Mouse (Mus musculus) embryonic facial prominence, embryonic 13.5 days (tissue): ENCODE results near the gene Olfr339. TPM values are rescaled to one million over a fixed set of nuclear protein-coding genes. Genes with fewer than 3 reads are reported as not detected.
"Not testable (repeated sequence)": the region's sequence is repeated elsewhere in the genome, so short reads cannot be mapped to it uniquely, and the experiment has no call there.

Experiments used
- ATAC-seq: fragments of 200-750 bp; cut with Nextera tagmentation; 2 replicates; pipeline ENCODE4 v1.8.0; 2017; ENCODE audit warnings: low read depth; ENCODE audit not compliant: insufficient number of reproducible peaks, insufficient read depth, low FRiP score, low TSS enrichment
- H3K27ac ChIP-seq: fragments of 300-500 bp; sonication (generic); 2 replicates; pipeline ENCODE4 v1.5.1; 2015; ENCODE audit warnings: moderate library complexity, mild to moderate bottlenecking, inconsistent platforms
- H3K27me3 ChIP-seq: fragments of 300-500 bp; sonication (generic); 2 replicates; pipeline ENCODE4 v1.6.1; 2015; ENCODE audit warnings: mild to moderate bottlenecking, inconsistent platforms
- H3K36me3 ChIP-seq: fragments of 300-500 bp; sonication (generic); 2 replicates; pipeline ENCODE4 v1.6.1; 2015; ENCODE audit warnings: mild to moderate bottlenecking, inconsistent platforms
- H3K4me1 ChIP-seq: fragments of 300-500 bp; sonication (generic); 2 replicates; pipeline ENCODE4 v1.6.1; 2015; ENCODE audit warnings: inconsistent platforms
- H3K4me2 ChIP-seq: fragments of 300-500 bp; sonication (generic); 2 replicates; pipeline ENCODE4 v1.6.1; 2015; ENCODE audit warnings: moderate library complexity, mild to moderate bottlenecking, inconsistent platforms
- H3K4me3 ChIP-seq: fragments of 300-500 bp; sonication (generic); 2 replicates; pipeline ENCODE4 v1.5.1; 2015; ENCODE audit warnings: mild to moderate bottlenecking, inconsistent platforms
- H3K9ac ChIP-seq: fragments of 300-500 bp; sonication (generic); 2 replicates; pipeline ENCODE4 v1.6.1; 2015; ENCODE audit warnings: mild to moderate bottlenecking, inconsistent platforms
- H3K9me3 ChIP-seq: fragments of 300-500 bp; sonication (generic); 2 replicates; pipeline ENCODE4 v1.6.1; 2016; ENCODE audit warnings: inconsistent platforms
- WGBS: fragments of 180-500 bp; shearing (Covaris S2); methylation state at CpG from one replicate; pipeline ENCODE4 v1.1.7; 2015; ENCODE audit warnings: mixed read lengths; 5-methylcytosine and 5-hydroxymethylcytosine counted together
- polyA plus RNA-seq: library from polyadenylated mRNA; unstranded; fragments of >200 nt; fragmentation: Nextera tagmentation; extraction: Ambion mirVana; gene quantifications from 2 replicates; pipeline ENCODE4 v1.2.1, GENCODE M21; 2015

Olfr339 gene
- polyA plus RNA-seq = not detected in 2 replicates

DNA sequence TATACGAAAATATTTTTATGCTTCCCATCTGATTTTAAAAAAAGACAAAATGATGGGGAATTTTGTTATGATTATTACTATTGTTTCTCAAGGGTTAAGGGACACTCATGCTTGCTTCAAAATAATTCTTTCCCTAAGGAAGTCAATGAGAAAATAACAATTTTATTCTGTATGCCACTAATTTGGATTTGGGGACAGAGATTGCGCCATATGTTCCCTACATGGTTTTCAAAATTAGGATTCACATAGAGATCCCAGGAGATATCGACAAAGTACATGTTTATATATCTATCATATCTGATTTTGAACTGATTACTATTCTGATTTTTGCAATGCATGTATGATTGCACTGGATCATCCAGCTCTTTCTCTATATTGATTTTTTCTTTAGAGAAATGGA, at the start of gene Olfr339:
Gene Olfr339, plus strand, starts transcription at position 301 of the 400 bp plus-strand sequence.
- WGBS = 82% methylated on average over 3 of the region's 3 CpGs
- H3K4me3 ChIP-seq = no peak within 1 kb of the TSS
- no peaks in the 10 kb centered on the region for H3K27me3 ChIP-seq
- H3K4me2 ChIP-seq = no peak within 1 kb of the TSS
- no peak within 1 kb of the TSS for H3K27ac ChIP-seq
- ATAC-seq = no peak
- H3K4me1 ChIP-seq = no peaks in the 10 kb centered on the region
- H3K9ac ChIP-seq = no peak within 1 kb of the TSS
- no peaks in the 10 kb centered on the region for H3K36me3 ChIP-seq
- H3K9me3 ChIP-seq = no peaks in the 10 kb centered on the region; the same call in 1 of the 2 replicates

DNA sequence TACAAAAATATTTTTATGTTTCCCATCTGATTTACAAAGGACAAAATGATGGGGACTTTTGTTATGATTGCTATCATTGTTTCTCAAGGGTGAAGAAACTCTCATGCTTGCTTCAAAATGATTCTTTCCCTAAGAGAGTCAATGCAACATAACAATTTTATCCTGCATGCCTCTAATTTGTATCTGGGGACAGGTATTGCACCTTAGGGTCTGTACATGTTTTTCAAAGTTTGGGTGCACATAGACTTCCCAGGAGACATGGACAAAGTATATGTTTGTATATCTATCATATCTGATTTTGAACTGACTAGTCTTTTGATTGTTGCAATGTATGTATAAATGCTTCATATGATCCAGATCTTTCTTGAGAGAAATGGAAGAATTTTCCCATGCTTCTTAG, 45.5 kb upstream of the Olfr339 start, which contains the start of gene Olfr338:
Gene Olfr338, plus strand, starts transcription at position 301 of the 400 bp plus-strand sequence.
- no peaks in the 10 kb centered on the region for H3K36me3 ChIP-seq
- no peak within 1 kb of the TSS for H3K27ac ChIP-seq
- no peaks in the 10 kb centered on the region for H3K9me3 ChIP-seq
- ATAC-seq = no peak
- H3K9ac ChIP-seq = no peak within 1 kb of the TSS
- H3K4me3 ChIP-seq = no peak within 1 kb of the TSS
- H3K4me2 ChIP-seq = no peak within 1 kb of the TSS
- no peaks in the 10 kb centered on the region for H3K4me1 ChIP-seq
- H3K27me3 ChIP-seq = no peaks in the 10 kb centered on the region

DNA sequence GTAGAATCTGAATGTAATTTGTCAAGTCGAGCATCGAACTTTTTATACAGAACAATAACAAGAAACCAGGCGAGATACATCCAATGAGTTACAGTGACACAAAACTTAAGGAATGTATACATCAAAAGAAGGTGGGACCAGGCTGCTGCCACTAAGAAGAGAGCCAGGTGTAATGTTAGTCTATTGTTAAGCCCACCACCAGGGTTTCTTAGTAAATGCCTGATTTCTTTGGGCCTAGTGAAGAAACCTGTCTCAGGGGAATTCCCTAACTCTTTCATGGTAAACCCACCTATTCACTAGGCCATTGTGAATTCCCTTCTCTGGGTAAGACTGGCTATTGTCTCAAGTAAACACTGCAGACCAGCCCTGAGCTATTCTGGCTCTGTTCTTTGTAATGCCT, 3.6 kb upstream of the Olfr339 start:
- not testable (repeated sequence) for H3K4me2 ChIP-seq, H3K9me3 ChIP-seq, H3K27ac ChIP-seq, H3K9ac ChIP-seq, ATAC-seq, H3K27me3 ChIP-seq, H3K4me1 ChIP-seq, H3K36me3 ChIP-seq, H3K4me3 ChIP-seq
- 85% methylated on average over 3 of the region's 3 CpGs for WGBS

DNA sequence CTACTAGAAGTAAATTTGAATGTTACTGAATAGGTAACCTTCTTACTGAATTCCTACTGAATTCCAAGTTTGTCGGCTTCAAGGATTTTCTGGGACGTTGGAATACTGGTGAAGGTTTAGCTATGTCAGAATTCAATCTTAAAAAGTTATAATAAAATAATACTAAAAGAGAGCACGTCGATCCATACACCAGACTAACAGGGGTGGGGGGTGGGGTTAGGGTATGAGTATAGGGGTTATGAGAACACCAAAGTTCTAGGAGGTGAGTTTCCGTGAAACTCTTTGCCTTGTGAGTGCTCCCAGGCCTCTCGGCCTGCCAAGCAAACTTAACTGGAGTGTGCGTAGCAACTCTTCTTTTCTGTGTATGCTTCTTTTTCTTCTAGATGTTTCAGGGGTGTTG, 3.2 kb upstream of the Olfr339 start:
- not testable (repeated sequence) for H3K4me1 ChIP-seq, H3K27me3 ChIP-seq
- 82% methylated on average over 7 of the region's 7 CpGs for WGBS

DNA sequence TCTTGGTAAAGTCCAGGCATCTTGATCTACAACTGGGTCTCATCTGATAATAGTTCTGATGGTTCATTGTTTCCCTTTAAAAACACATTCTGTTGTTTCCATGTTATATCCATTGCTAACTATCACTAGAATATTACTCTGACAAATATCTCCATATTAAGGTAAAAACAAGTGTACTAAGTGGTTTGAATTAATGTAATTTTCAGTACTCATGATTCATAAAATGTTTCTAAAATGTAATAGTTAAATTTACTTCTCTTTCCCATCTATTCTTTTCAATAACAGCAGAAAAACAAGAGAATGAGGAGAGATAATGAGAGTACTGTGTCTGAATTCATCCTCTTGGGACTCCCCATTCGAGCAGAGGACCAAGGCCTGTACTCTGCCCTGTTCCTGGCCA, 33.5 kb downstream of the Olfr339 start, which contains the start of gene Olfr340:
Gene Olfr340, plus strand, starts transcription at position 301 of the 400 bp plus-strand sequence.
- 52% methylated on average over 1 of the region's 1 CpGs for WGBS
- no peaks in the 10 kb centered on the region for H3K36me3 ChIP-seq
- no peak within 1 kb of the TSS for H3K9ac ChIP-seq
- 0 out of 2 replicates have a peak, but pooled peaks cover 5% of the 10 kb centered on the region for H3K9me3 ChIP-seq
- H3K27ac ChIP-seq = no peak within 1 kb of the TSS
- H3K4me1 ChIP-seq = no peaks in the 10 kb centered on the region
- H3K27me3 ChIP-seq = no peaks in the 10 kb centered on the region
- no peak for ATAC-seq
- H3K4me3 ChIP-seq = no peak within 1 kb of the TSS
- H3K4me2 ChIP-seq = no peak within 1 kb of the TSS

More for the DNA sequence above, 3.2 kb upstream of the Olfr339 start:
- not testable (repeated sequence) for H3K36me3 ChIP-seq, H3K27ac ChIP-seq, ATAC-seq, H3K4me3 ChIP-seq, H3K9ac ChIP-seq, H3K4me2 ChIP-seq, H3K9me3 ChIP-seq

DNA sequence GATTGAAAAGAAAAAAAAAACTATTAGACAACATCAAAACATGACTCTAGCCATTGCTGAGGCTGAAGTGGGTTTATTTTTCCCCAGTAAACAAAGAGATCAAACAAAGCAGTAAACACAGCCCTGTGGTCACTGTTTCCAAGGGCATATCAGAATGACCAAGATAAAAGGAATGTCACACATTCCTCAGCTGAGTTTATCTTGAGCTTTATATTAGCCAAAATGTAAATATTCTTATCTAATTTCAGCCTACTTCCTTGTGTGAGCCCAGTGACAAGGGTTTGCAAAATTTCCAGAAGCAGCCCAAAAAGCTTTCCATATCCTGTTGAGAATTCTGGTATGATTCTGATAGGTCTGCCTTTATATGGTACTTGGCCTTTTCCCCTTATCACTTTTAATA, 54.9 kb downstream of the Olfr339 start:
- Histone ChIP-seq H3K27ac (no peak overlapping the region), H3K9ac (no peak overlapping the region), H3K4me2 (no peak overlapping the region), H3K4me1 (no peaks in the 10 kb centered on the region), H3K27me3 (no peaks in the 10 kb centered on the region), H3K4me3 (no peak overlapping the region), H3K9me3 (peaks cover 5% of the 10 kb centered on the region; the same call in 1 of the 2 replicates), H3K36me3 (no peaks in the 10 kb centered on the region)
- no peak for ATAC-seq

Other genes starting within 250 kb of the Olfr339 start
- gene Ptgs1, start 188.5 kb upstream of the Olfr339 start, polyA plus RNA-seq = 6.6 and 6.9 TPM in 2 replicates
- 0.06 TPM in 1 of 2 replicates, not detected in the other for gene Olfr338, start 45.4 kb upstream of the Olfr339 start, polyA plus RNA-seq
- not detected in 2 replicates for gene Olfr340, start 33.6 kb downstream of the Olfr339 start, polyA plus RNA-seq
- 0.10 TPM in 1 of 2 replicates, not detected in the other for gene Olfr341, start 63.5 kb downstream of the Olfr339 start, polyA plus RNA-seq
- not detected in 2 replicates for gene Olfr342, start 106.1 kb downstream of the Olfr339 start, polyA plus RNA-seq
- 0.10 TPM in 1 of 2 replicates, not detected in the other for gene Olfr344, start 147.7 kb downstream of the Olfr339 start, polyA plus RNA-seq
- gene Olfr345, start 221.1 kb downstream of the Olfr339 start, polyA plus RNA-seq = not detected in 2 replicates